Mouse (Mus musculus): ENCODE results near the gene Prdm13. TPM values are rescaled to one million over a fixed set of nuclear protein-coding genes. Genes with fewer than 3 reads are reported as not detected.

The Prdm13 gene
- total RNA-seq (2023) = not detected

DNA sequence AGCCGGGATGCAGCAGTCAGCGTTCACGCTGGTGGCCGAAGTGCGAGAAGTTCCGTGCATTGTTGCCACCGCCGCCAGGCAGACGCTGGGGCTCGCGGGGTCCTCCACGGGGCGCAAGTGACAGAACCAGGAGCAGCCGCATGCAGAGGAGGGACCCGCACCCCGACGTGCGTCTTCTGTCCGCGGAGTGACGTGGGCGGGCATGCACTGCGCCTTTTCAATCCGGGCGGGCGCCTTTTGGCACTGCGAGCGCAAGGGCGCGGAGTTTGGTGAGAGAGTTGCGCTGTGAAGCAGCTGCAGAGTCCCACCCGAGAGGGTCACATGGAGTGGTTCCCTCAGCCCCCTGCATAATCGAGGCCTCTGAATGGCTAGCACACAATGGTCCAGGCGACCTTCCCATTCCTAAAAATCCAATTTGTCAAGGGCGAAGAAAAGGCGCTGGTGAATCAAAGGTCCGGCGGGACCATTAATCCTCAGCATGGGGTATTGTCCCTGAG, at the start of gene Prdm13:
Gene Prdm13, minus strand, starts transcription at position 369 of the 497 bp plus-strand sequence.

GRCm38 (mm10) chr4:21727615-21728165, 41.9 kb upstream of the Prdm13 start, which contains the start of gene Ccnc:
TSS of gene Ccnc (plus strand) at chr4:21727701.

Other genes with a start within 250 kb of the Prdm13 start
- 27.3 TPM for gene Ccnc, start 41.7 kb upstream of the Prdm13 start, total RNA-seq (2023)
- gene Usp45, start 81.2 kb upstream of the Prdm13 start, total RNA-seq (2023) = 26.9 TPM
- 4.2 TPM for gene Tstd3, start 81.2 kb upstream of the Prdm13 start, total RNA-seq (2023)
- 212 TPM for gene Pnisr, start 161.6 kb upstream of the Prdm13 start, total RNA-seq (2023)
- gene Coq3, start 193.7 kb upstream of the Prdm13 start, total RNA-seq (2023) = 3.1 TPM
- gene Faxc, start 245.4 kb upstream of the Prdm13 start, total RNA-seq (2023) = not detected

All from CD4-positive naive resting alpha-beta T cell, adult 76 days (primary cell).